Mouse (Mus musculus): ENCODE data around the gene Gm10190. TPM values are rescaled to one million over a fixed set of nuclear protein-coding genes. Genes with fewer than 3 reads are reported as not detected.
"Not testable (repeated sequence)": the region's sequence is repeated elsewhere in the genome, so short reads cannot be mapped to it uniquely, and the experiment has no call there.

The Gm10190 gene
- polyA plus RNA-seq (2015; fragmentation: Nextera tagmentation; extraction: Ambion mirVana): not detected in 2 replicates

DNA sequence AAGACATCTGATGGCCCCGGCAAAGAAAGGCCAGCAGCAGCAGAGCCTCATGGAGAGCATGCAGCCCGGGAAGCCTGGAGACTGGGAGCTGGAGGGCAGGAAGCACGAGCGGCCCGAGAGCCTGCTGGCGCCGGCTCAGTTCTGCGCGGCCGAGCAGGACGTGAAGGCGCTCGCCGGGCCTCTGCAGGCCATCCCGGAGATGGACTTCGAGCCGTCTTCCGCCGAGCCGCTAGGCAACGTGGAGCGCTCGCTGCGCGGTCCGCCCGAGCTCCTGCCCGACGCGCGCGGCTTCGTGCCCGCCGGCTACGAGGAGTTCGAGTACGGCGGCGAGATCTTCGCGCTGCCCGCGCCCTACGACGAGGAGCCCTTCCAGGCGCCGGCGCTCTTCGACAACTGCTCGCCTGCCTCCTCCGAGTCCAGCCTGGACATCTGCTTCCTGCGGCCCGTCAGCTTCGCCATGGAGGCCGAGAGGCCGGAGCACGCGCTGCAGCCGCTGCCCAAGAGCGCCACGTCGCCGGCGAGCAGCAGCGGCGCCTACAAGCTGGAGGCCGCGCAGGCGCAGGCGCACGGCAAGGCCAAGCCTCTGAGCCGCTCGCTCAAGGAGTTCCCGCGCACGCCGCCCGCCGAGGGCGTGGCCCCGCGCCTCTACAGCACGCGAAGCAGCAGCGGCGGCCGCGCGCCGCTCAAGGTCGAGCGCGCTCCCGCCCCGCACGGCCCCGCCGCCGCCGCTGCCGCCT is at the start of gene Gm10190:
Gm10190 (minus strand) TSS at position 553 of the 737 bp plus-strand sequence.
- H3K36me3 ChIP-seq (replicated peaks): no peaks in the 10 kb centered on the region
- H3K4me2 ChIP-seq: peak within 1 kb of the TSS; percentile 80
- H3K27me3 ChIP-seq: peaks cover 41% of the 10 kb centered on the region
- H3K4me1 ChIP-seq (replicated peaks): peaks cover 15% of the 10 kb centered on the region
- ATAC-seq (ENCODE audit: insufficient read depth): peak; percentile 91
- H3K9ac ChIP-seq: peak within 1 kb of the TSS; percentile 43
- H3K27ac ChIP-seq (replicated peaks): no peak within 1 kb of the TSS
- peak within 1 kb of the TSS; percentile 52 for H3K4me3 ChIP-seq (replicated peaks)
- WGBS (ENCODE audit: insufficient replicate concordance): 7% methylated on average over 102 of the region's 102 CpGs
- H3K9me3 ChIP-seq (replicated peaks): no peaks in the 10 kb centered on the region

DNA sequence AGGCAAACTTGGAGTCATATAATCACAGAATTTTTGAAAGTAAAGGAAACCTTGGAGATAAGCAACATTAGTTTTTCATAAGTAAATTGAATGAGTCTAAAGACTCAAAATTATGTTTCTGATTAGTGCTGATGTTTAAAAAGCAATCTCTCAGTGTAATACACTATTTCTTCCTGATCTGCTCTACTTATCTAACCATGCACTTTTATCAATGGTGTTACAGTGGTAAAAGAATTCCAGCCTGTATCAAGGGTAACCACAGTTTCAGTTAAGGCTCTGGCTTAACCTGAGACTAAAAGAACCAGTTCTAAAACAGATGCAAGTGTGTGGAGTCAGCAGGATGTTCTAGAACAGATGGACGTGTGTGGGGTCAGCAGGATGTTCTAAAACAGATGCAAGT is 47.7 kb upstream of the Gm10190 start:
- 64% methylated on average over 1 of the region's 1 CpGs for WGBS (ENCODE audit: insufficient replicate concordance)
- no peaks in the 10 kb centered on the region for H3K27me3 ChIP-seq
- no peak for ATAC-seq (ENCODE audit: insufficient read depth)
- peaks cover 40% of the 10 kb centered on the region for H3K36me3 ChIP-seq (replicated peaks)
- no peak overlapping the region for H3K4me3 ChIP-seq (replicated peaks)
- no peak overlapping the region for H3K9ac ChIP-seq
- no peak overlapping the region for H3K4me2 ChIP-seq
- H3K27ac ChIP-seq (replicated peaks): no peak overlapping the region
- no peaks in the 10 kb centered on the region for H3K4me1 ChIP-seq (replicated peaks)
- H3K9me3 ChIP-seq (replicated peaks): no peaks in the 10 kb centered on the region

- no peaks in the 10 kb centered on the region for H3K9me3 ChIP-seq (replicated peaks)
- H3K27me3 ChIP-seq: no peaks in the 10 kb centered on the region
- 56% methylated on average over 10 of the region's 10 CpGs for WGBS (ENCODE audit: insufficient replicate concordance)
- H3K4me1 ChIP-seq (replicated peaks): no peaks in the 10 kb centered on the region
- no peak overlapping the region for H3K4me3 ChIP-seq (replicated peaks)
- no peak overlapping the region for H3K9ac ChIP-seq
- peaks cover 58% of the 10 kb centered on the region for H3K36me3 ChIP-seq (replicated peaks)
- H3K4me2 ChIP-seq: no peak overlapping the region
- H3K27ac ChIP-seq (replicated peaks): no peak overlapping the region
- ATAC-seq (ENCODE audit: insufficient read depth): no peak
These were observed 45.4 kb upstream of the Gm10190 start for GRCm38 (mm10) chr17:80418572-80419210.

GRCm38 (mm10) chr17:80411182-80411581 is 37.8 kb upstream of the Gm10190 start:
- Histone ChIP-seq H3K36me3 (replicated peaks) (peaks cover 68% of the 10 kb centered on the region), H3K4me3 (replicated peaks) (no peak overlapping the region), H3K27me3 (no peaks in the 10 kb centered on the region), H3K9ac (no peak overlapping the region), H3K9me3 (replicated peaks) (no peaks in the 10 kb centered on the region), H3K27ac (replicated peaks) (no peak overlapping the region), H3K4me2 (no peak overlapping the region), H3K4me1 (replicated peaks) (no peaks in the 10 kb centered on the region)
- ATAC-seq (ENCODE audit: insufficient read depth): no peak
- WGBS (ENCODE audit: insufficient replicate concordance): 73% methylated on average over 1 of the region's 1 CpGs

DNA sequence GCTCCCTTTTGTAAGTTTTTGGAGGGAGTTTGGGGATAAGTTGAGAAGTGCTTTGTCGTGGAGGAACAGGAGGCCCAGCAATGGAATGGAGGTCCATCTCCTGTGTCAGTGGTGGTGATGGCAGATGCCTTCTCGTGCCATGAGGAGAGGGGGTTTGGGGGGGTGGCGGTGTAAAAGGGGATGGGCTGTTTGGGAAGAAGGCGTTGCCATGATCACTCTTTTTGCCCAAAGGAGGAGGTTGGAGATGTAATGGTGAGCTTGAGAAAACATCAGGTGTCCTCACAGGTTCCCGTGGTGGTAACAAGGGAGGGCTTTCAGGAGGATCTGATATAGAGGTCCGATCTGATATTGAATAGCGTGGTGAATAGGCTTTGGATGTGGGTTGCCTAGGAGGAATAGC is 24.9 kb upstream of the Gm10190 start:
- Histone ChIP-seq H3K4me2 (no peak overlapping the region), H3K36me3 (replicated peaks) (peaks cover 19% of the 10 kb centered on the region), H3K27me3 (no peaks in the 10 kb centered on the region), H3K4me1 (replicated peaks) (0 out of 2 replicates have a peak, but pooled peaks cover 5% of the 10 kb centered on the region), H3K9me3 (replicated peaks) (no peaks in the 10 kb centered on the region), H3K27ac (replicated peaks) (no peak overlapping the region), H3K9ac (no peak overlapping the region), H3K4me3 (replicated peaks) (no peak overlapping the region)
- ATAC-seq (ENCODE audit: insufficient read depth): no peak
- 78% methylated on average over 7 of the region's 7 CpGs for WGBS (ENCODE audit: insufficient replicate concordance)

GRCm38 (mm10) chr17:80391423-80392403 is 18.4 kb upstream of the Gm10190 start:
- WGBS (ENCODE audit: insufficient replicate concordance): 11% methylated on average over 17 of the region's 17 CpGs
- no peak overlapping the region for H3K9ac ChIP-seq
- H3K27ac ChIP-seq (replicated peaks): no peak overlapping the region
- ATAC-seq (ENCODE audit: insufficient read depth): peak; percentile 62
- peak overlapping the region; percentile 45 for H3K4me3 ChIP-seq (replicated peaks)
- no peaks in the 10 kb centered on the region for H3K36me3 ChIP-seq (replicated peaks)
- H3K4me1 ChIP-seq (replicated peaks): 0 out of 2 replicates have a peak, but pooled peaks cover 9% of the 10 kb centered on the region
- H3K27me3 ChIP-seq: no peaks in the 10 kb centered on the region
- no peaks in the 10 kb centered on the region for H3K9me3 ChIP-seq (replicated peaks)
- peak overlapping the region; percentile 62 for H3K4me2 ChIP-seq

- Histone ChIP-seq H3K9ac (no peak overlapping the region), H3K4me3 (replicated peaks) (no peak overlapping the region), H3K9me3 (replicated peaks) (no peaks in the 10 kb centered on the region), H3K27me3 (no peaks in the 10 kb centered on the region), H3K27ac (replicated peaks) (no peak overlapping the region), H3K4me2 (no peak overlapping the region), H3K36me3 (replicated peaks) (no peaks in the 10 kb centered on the region), H3K4me1 (replicated peaks) (0 out of 2 replicates have a peak, but pooled peaks cover 9% of the 10 kb centered on the region)
- ATAC-seq (ENCODE audit: insufficient read depth): no peak
- WGBS (ENCODE audit: insufficient replicate concordance): 66% methylated on average over 10 of the region's 10 CpGs
These were observed 16.7 kb upstream of the Gm10190 start for GRCm38 (mm10) chr17:80390024-80390423.

DNA sequence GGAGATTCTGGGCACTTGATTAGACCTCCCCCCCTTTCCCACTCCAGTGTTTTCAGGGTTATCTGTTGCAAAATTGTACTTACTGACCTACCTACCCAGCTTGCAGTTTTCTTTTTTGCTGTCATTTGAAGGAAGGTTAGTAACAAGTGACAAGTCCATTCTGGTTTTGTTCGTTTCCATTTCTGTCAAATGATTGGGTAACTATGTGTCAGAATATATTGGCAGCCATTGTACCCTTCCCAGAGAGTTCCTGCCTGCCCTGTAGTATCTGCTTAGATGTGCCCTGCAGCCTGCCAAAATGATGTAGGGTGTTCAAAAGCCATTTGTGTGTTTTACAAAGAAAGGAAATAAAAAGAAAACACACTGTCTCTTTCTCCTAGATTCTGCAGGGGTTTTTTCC is 12.3 kb upstream of the Gm10190 start:
- no peaks in the 10 kb centered on the region for H3K4me1 ChIP-seq (replicated peaks)
- no peaks in the 10 kb centered on the region for H3K36me3 ChIP-seq (replicated peaks)
- WGBS (ENCODE audit: insufficient replicate concordance): 30% methylated on average over 1 of the region's 1 CpGs
- H3K9ac ChIP-seq: no peak overlapping the region
- H3K27me3 ChIP-seq: no peaks in the 10 kb centered on the region
- no peak overlapping the region for H3K4me3 ChIP-seq (replicated peaks)
- no peak for ATAC-seq (ENCODE audit: insufficient read depth)
- H3K9me3 ChIP-seq (replicated peaks): no peaks in the 10 kb centered on the region
- H3K4me2 ChIP-seq: no peak overlapping the region
- H3K27ac ChIP-seq (replicated peaks): no peak overlapping the region

- H3K9me3 ChIP-seq (replicated peaks); H3K4me2 ChIP-seq; H3K4me3 ChIP-seq (replicated peaks); H3K9ac ChIP-seq; H3K27ac ChIP-seq (replicated peaks); H3K36me3 ChIP-seq (replicated peaks); H3K4me1 ChIP-seq (replicated peaks); ATAC-seq (ENCODE audit: insufficient read depth): not testable (repeated sequence)
- peaks cover 18% of the 10 kb centered on the region for H3K27me3 ChIP-seq
These were observed 5.0 kb upstream of the Gm10190 start for GRCm38 (mm10) chr17:80378386-80378785.

DNA sequence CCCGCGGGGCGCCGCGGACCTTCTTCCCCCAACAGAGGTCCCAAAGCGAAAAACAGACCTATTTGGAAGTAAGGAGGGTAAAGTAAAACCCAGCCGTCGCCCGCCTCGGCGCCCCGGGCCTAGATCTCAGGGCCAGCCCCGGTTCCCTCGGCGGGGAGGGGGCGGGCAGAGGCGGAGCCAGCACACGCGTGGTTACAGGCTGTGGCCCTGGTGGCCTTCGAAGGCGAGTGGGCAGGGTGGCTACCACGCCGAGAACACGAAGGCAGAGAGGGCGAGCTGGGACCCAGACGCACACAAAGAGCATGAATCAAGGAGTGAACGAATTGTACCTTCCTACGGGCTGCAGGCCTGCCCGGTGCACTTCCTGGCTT is 370 bp upstream of the Gm10190 start:
- Histone ChIP-seq H3K27me3 (peaks cover 41% of the 10 kb centered on the region), H3K4me2 (peak overlapping the region; percentile 80), H3K9ac (peak overlapping the region; percentile 43), H3K4me3 (replicated peaks) (peak overlapping the region; percentile 52), H3K27ac (replicated peaks) (no peak overlapping the region), H3K9me3 (replicated peaks) (no peaks in the 10 kb centered on the region), H3K4me1 (replicated peaks) (peaks cover 15% of the 10 kb centered on the region), H3K36me3 (replicated peaks) (no peaks in the 10 kb centered on the region)
- ATAC-seq (ENCODE audit: insufficient read depth): peak; percentile 33; the same call in 1 of the 2 replicates
- 19% methylated on average over 29 of the region's 29 CpGs for WGBS (ENCODE audit: insufficient replicate concordance)

DNA sequence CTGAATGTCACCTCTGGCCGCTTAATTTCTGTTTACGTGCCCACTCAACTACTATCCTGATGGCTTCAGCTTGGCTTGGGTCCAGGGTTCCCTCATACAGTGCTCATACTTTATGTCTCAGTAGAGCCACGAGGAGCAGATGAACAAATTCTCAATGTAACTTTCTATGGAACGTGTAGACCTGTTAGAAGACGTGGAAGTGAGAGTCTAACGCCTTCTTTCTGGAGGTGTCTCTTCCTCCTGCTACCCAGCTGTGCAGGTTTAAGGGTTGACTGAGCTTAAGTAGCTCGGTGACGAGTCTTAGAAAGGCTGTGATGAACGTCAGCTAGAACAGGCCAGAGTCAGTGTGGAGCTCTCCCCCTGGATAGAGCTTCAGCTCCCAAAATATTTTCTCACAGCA is 4.7 kb downstream of the Gm10190 start:
- 63% methylated on average over 9 of the region's 9 CpGs for WGBS (ENCODE audit: insufficient replicate concordance)
- Histone ChIP-seq H3K36me3 (replicated peaks) (no peaks in the 10 kb centered on the region), H3K9ac (no peak overlapping the region), H3K4me3 (replicated peaks) (no peak overlapping the region), H3K4me1 (replicated peaks) (peaks cover 11% of the 10 kb centered on the region), H3K27ac (replicated peaks) (no peak overlapping the region), H3K4me2 (no peak overlapping the region), H3K9me3 (replicated peaks) (no peaks in the 10 kb centered on the region), H3K27me3 (peaks cover 25% of the 10 kb centered on the region)
- ATAC-seq (ENCODE audit: insufficient read depth): no peak
